Mouse (Mus musculus) olfactory bulb, adult 2 months (tissue): ENCODE measurements at regions not wholly inside any gene's neighbourhood (a gene's known extent, or its start where the extent isn't known, plus 50 kb on each side); places are given as distances from the start of the nearest gene placed in this dataset.

ENCODE experiments used
- CTCF ChIP-seq: fragments of 200-500 bp; IDR thresholded peaks from 2 replicates; pipeline ENCODE4 v1.5.1; 2012; ENCODE audit warnings: low read depth, mild to moderate bottlenecking, low read length, moderate library complexity; ENCODE audit not compliant: insufficient read depth
- POLR2A ChIP-seq: fragments of 200-500 bp; IDR thresholded peaks from 2 replicates; pipeline ENCODE4 v1.6.1; 2012; ENCODE audit warnings: mild to moderate bottlenecking, low read depth, low read length, moderate library complexity; ENCODE audit not compliant: insufficient read depth

GRCm38 (mm10) chr15:62397009-62397408, 1448.0 kb downstream of the Gsdmc2 start:
- TF ChIP-seq POLR2A (no peak), CTCF (no peak)
